Mouse (Mus musculus) natural killer cell, adult 2 months (primary cell): ENCODE measurements around the gene Cfap126.
"Not testable (repeated sequence)": the region's sequence is repeated elsewhere in the genome, so short reads cannot be mapped to it uniquely, and the experiment has no call there.

Source experiments
- DNase-seq, 2 experiments: peaks; one replicate each; pipeline ENCODE4 v3.0.0; 2022; ENCODE audit warnings: low spot score in 2 of 2

Cfap126 gene

DNA sequence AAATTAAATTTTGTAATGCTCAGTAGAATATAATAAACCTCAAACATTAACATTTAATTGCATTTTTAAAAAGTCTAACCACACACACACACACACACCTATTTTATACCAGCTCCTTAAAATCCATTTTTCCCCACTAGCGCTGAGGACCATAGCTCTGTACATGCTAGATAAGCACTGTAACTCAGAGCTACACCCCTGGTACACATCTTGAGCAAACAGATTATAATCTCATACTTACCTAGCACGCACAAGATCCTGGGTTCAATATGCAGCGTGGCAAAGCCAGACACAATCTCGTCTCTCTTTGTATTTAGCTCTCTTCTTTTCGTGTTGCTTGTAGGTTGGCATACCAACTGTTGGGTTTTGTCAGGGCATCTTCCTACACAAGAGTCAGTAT is 10.7 kb downstream of the Cfap126 start:
- no peak for DNase-seq

DNA sequence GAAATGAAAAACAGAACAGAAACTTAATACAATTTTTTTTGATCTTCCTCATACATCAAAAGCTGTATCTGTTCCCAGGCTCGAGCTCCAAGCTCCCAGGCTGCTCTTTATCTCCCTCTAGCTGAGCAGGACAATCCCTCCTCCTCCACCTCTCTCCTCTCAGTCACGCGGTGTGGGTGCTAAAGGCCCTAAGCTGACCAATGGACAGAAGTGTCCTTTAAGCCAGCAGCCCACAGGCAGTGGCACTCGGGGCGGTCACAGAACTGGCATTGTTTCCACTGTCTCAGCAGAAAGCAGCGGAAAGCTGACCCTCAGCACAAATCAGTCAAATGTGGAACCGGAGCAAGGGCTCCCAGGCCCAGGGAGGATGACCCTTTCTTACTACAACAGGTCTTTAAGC is 15.5 kb downstream of the Cfap126 start:
- DNase-seq, result no peak

DNA sequence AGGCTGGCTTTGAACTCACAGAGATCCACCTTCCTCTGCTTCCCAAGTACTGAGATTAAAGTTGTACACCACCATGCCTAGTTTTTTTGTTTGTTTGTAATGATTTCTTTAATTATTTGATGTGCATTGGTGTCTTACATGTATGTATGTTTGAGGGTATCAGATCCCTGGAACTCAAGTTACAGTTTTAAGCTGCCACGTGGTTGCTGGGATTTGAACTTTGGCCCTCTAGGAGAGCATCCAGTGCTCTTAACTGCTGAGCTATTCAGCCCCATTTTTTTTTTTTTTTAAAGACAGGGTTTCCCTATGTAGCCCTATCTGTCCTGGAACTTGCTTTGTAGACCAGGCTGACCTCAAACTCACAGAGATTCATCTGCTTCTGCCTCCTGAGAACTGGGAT is 17.3 kb downstream of the Cfap126 start:
- DNase-seq, result no peak

DNA sequence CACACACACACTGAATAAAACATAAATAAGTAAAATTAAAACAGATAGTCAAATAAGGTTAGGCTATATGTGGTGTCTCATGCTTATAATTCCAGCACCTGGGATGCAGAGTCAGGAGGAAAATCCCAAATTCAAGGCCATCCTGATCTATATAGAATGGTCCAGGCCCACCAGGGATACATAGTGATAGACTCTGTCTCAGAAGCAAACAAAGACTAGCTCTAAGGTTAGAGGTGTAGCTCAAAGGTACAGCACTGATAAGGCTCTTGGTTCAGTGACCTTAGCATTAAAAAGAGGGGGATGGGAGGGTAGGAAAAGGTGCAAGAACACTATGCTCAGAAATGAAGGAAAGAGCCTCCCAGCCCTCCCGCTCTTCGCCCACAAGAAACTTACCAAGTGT is 21.9 kb downstream of the Cfap126 start:
- DNase-seq, result no peak

DNA sequence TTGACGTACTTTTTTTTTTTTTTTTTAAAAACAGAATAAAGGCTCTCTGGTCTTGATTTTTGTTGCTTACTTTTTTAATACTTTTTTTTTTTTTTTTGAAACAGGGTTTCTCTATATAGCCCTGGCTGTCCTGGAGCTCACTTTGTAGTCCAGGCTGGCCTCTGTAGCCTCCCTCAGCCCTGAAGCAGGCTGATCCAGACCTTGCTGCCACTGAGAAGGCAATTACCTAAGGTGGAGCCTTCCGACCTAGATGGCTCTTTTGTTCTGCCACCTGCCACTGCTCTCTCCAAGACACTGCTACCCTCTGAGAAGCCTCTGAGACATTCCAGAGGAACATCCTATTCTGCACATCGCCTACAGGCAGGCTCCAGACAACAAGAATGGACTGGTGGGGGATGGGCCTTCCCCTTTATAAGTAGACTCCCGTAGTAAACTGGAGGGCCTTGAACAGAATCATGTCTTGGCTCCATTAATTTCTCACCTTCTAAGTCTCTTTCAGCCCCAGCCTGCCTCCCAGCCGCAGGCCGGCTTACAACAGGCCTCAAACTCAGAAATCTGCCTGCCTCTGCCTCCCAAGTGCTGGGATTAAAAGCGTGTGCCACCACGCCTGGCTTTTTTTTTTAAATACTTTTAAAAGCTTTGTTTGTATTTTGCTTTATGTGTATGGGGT is 23.9 kb downstream of the Cfap126 start:
- DNase-seq, result not testable (repeated sequence)

DNA sequence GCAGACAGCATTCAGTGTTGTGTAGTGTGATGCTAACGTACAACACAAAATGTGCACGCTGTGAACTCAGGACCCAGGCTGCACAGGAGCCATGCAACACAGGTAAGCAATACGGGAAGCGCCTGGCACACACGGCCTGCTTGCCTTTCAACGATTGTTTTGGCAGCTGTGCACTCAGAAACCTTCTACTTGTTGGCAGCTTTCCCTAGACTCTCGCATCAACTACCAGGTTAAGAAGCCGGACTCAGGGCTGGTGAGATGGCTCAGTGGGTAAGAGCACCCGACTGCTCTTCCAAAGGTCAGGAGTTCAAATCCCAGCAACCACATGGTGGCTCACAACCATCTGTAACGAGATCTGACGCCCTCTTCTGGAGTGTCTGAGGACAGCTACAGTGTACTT is 29.3 kb downstream of the Cfap126 start:
- not testable (repeated sequence) for DNase-seq

DNA sequence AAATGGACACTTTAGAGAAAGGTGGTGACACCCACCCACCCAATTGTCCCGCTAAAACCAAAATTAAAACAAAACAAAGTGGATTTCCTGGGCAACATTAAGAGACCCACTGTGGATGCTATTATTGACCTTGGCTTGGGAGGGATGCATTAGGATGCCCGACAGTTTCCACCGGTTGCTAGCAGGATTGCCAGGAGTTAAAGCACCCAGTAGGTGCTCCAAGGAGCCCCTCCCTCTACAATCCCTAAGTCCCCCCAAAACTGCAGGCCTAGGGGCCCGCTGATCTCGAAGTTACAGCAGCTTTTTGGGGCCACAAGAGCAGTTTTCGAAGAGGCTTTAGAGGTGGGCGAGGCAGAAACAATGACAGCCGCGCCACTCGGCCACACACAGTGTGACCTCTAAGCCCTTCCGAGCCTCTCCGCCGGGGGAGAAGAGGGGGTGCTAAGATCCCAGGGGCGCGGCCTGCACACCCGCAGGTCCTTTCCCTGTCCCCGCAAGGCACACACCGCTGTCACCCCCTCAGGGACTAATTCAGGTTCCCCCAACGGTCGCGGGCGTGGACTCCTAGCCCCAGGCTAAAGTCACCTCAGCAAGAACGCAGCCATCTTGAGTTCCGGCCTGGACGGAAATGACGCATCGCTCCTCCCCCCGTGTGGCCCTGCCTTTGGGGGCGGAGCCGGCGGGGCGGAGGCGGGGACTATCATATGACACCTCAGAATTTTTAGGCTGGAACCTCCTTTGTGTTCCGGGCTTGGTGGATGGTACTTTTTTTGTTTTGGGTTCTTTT is 36.4 kb downstream of the Cfap126 start, which contains the start of the genes Sdhc and Mpz:
TSS of gene Sdhc (minus strand) at position 630 of the 787 bp plus-strand sequence.
TSS of gene Mpz (plus strand) at position 738 of the 787 bp plus-strand sequence.
- peak; percentile 97 for DNase-seq

DNA sequence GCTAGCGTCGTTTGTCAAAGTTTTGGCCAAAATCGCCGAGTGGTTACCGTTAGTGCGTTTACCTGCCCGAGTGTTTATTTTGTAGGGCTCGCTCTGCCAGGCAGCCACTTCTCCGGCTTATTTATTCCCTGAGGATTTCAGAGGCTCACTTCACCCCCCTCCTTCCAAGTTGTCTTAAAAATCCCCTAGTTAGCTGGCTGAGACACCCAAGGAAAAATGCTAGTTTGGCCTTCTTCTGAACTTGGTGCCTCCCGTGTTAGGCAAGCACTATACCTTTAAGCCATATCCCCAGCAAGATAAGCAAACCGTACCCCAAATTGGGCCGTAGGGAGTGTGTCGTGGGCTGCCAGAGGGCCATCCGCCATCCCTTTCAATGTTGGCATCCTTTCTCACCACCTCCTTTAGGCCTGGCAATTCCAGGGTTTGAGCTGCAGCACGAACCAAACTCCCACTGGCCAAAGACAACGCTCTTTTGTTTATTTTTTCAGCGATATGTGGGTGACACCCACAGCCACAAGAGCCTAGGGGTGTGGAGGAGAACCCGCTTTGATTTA is 37.2 kb downstream of the Cfap126 start:
- DNase-seq, result peak; percentile 2 to 18

DNA sequence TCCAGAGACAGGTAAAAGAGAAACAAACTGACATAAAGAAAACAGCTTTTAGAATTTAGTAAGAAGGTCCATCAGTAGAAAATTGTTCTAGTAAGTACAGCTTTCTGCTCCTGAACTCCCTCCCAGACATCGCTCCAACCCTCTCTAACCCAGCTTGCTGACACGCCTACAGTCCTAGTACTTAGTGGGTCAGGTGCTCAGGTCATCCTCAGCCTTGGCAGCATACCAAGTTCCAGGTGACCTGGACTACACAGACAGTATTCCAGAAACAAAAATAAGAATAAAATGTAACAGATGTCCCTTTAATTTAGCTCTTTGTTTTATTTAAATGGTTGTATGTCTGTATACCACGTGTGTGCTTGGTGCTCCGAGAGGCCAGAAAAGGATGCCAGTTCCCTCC is 38.2 kb downstream of the Cfap126 start:
- DNase-seq, result no peak

DNA sequence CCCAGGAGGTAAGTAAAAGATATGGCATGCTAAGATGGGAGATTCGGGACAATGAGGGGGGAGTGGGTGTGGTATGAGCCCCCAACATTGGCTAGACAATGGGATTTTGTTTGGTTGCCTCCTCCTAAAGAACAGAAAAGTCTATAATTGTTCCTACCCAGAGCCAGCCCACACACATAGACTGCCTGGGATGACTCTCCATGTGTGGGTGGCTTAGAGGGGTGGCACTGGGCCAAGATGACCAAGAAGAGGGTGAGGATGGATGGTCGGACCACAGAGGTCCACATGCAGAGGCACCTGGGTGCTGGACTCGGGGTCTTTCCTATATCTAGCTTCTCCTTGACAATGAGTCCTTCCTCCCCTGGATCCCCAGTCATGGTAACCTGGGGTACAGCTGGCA is 42.9 kb downstream of the Cfap126 start:
- no peak for DNase-seq

DNA sequence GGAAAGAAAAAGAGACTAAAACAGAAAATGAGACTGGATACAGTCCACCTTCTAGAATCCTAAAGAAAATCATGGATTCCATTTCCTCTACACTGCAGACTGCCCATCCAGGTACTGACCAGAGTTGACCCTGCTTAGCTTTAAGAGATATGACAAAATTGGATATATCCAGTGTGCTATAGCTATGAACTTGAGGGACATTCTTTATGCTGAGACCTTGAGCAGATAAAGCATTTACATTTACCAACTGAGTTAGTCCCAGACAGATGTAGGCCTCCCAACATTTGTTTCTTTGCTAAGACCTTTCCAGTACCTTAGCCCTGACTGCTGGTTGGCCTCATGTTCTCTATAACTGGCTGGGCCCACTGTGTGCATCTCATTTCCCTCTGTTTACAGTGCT is 44.2 kb downstream of the Cfap126 start:
- no peak for DNase-seq

DNA sequence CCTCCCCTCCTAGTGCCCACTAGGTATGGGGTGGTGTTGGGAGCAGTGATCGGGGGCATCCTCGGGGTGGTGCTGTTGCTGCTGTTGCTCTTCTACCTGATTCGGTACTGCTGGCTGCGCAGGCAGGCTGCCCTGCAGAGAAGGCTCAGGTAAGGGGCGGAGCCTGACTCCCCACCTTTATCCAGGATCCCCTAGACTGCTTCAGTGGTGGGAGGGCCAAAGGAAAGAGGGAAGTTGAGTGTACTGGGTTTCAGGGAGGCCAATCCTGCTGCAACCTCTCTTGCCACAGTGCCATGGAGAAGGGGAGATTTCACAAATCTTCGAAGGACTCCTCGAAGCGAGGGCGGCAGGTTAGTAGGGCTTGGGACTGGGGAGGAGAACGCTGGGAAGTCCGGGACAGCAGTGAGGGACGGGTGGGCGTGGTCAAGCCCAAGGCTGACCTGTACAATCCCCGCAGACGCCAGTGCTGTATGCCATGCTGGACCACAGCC is 45.8 kb downstream of the Cfap126 start:
- DNase-seq, result peak in 1 of 2 experiments; percentile 9

DNA sequence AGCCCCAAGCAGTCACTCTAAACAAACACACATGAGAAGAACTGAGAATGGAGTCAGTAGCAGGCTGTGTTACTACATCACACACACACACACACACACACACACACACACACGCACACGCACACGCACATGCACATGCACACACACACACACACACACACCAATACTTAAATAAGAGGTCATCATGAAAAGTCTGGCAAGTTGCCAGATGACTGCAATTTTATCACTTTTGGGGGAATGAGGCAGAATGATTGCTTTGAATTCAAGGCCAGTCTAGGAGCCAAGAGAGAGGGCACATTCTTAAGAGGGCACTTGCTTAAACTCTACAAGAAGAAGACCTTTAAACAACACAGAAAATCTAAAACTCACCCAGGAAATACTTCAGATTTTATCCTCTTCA is 48.8 kb downstream of the Cfap126 start:
- DNase-seq, result no peak

DNA sequence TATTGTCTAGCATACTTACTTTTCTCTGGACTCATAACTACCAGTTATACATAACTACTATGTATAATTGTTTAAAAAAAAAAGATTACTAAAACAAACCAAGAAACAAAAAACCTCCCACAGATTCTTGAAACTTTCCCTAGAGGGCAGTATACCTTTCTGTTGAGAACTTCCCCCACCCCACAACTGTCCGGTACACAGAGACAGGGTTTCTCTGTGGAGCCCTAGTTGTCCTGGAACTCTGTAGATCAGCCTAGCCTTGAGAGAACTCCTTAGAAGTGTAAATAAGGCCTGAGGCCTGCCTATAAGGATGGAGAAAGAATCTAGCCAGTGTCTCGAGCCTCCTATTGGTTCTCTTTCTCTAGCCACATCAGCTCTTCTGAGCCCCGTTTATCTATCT is 50.5 kb downstream of the Cfap126 start:
- no peak for DNase-seq

DNA sequence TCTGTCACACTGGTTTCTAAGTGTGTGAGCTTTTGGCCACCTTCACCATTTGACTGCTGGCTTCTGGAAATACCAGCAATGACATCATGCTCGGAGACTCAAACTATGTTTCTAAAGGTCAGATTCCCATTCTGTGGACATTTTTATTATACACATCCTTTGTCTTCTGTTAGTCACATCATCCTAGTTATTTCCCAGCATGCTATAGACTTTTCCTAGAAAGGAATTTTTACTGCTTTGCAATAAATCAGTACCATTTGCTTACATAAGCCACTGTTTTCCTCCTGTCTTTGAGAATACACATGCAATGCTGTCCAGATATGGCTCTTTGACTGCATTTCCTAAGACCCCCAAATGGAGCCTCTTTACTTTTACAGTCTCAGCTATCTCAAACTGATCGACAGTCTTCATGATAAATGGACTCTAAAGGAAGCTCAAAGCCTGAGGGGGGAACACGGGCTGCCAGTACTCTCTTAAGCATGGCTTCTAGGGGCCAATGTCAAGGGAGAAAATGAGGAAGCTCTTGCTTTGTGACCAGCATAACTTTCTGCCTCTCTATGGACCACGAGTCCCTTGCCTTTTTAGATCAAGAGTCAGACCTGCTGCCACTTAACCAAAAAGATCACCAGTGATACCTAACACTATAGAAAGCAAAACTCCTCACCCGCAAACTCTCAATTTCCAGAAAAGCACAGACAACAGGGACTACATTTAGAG is 52.1 kb downstream of the Cfap126 start:
- DNase-seq, result no peak

DNA sequence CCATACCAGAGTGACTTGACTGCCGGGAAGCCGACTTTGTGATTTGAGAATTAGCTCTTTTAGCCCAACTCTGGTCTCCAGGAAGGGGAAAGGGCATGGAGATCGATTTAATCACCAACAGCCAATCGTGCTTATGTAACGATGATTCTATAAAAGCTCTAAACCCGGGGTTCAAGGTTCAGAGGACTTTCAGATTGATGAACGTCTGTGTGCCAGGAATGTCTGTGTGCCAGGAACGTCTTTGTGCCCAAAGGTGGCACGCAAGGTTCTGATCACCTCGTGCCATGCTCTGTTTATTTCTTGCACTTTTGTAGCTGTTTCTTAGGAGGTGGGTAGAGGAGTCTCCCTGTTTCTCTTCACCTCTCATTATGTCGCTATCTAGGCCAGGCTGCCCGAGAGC is 55.2 kb downstream of the Cfap126 start:
- DNase-seq, result no peak

DNA sequence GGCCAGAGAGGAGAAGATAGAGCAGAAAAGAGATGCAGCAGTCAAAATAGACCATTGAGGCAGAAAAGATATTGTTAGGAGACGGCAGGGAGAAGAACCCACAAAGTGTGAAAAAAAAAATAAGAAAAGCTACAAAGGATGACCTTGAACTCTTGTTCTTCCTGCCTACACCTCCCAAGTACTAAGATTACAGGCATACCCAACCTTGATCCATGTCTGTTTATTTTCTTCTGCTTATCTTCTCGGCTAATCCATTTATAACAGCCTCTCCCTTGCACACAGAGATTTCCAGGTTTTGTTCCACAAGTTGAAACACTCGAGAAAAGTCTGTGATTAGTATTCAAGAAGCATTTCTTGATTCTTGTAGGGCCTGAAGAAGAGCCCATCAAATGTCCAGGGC is 56.2 kb downstream of the Cfap126 start:
- DNase-seq, result no peak

DNA sequence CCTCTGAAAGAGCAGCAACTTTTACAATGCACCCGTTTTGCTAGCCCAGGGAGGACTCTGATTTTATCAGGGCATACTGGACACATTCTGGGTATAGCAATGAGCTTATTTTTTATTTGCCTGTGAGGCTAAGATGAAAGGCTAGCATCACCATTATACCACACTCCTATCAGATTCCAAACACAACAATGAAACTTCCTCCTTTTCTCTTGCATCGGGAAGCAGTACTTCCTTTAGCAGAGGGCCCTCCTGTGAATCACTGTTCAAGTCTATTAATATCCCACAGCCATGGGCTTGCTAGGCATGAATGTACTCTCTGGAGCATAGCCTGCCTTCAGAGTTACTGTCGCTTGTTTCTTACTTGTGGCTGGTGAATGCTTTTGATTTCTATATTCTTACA is 57.4 kb downstream of the Cfap126 start:
- no peak for DNase-seq

DNA sequence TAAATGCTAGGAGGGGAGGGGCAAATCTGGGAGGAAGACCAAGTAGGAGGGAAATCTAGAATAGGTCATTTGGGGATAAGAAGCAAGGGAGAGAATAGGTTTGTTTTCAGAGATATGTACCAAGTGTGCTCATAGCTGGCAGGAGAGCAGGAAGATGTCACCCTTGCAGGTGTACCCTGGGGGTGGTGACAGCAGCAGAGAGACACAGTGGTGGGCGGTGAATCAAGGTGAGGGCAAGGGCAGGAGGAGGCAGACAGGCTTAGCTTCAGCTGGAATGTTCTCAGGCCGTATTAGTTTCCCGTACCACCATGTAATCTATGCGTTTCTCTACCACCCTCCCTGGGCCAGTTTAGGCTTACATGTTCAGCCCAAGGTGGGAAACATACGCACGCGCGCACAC is 59.1 kb downstream of the Cfap126 start:
- DNase-seq, result no peak
